Mouse (Mus musculus): ENCODE results near the gene Plgrkt.
"Not testable (repeated sequence)": the region's sequence is repeated elsewhere in the genome, so short reads cannot be mapped to it uniquely, and the experiment has no call there.

Plgrkt gene

DNA sequence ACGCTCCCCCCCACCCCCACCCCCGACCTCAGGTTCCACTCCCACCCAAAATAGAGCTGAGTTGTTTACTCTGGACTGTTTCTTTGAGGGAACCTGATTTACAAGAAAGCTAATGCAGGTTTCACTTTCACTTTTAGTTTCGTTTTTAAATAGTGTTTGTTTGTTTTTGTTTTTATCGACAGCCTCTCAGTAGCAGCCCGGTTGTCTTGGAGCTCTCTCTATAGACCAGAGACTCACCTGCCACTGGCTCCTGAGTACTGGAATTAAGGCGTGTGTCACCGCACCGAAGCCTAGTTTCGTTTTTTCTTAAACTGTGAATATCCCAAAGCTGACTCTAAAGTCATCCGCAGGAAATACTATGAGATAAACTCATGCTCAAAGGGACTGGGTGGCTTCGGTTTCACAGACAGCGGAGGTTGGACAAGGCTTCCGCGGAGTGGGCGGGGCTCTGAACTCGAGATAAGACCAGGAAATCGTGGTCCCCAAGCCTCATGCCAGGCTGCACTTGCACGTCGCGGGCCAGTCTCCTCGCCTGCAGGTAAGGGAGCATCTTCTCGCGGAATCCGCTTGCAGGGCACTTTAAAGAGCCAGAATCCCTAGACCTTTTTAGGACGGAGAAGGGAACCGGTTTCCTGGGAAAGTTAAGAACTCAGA is at the start of gene Plgrkt, which contains the start of gene Cd274:
Gene Plgrkt, minus strand, starts transcription at position 422 of the 654 bp plus-strand sequence.
Gene Cd274, plus strand, starts transcription at position 487 of the 654 bp plus-strand sequence.
- DNase-seq (ENCODE audit: low spot score) = no peak

DNA sequence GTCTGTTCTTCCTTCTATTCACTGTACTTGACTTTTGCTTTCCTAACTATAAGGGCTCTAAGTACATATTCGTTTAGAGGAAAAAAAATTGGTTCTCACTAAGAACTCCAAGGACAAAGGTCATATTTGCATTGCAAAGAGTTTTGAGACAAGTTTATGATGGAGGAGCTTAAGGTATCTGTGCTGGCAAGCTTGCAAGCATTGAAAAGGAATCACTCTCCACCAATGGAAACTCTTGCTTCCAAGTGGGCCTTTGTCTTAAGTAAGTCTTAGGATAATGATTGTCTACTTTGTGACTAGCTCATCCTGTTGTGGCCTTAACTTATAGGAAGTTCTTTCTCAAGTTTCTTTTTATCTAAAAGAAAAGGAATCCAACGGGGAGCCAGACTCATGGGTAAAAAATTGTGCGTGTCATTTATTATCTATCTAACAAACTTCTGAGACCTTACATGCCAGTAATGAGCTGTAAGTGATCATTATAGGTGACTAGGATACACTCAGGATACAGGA is 49.3 kb upstream of the Plgrkt start:
- no peak for DNase-seq (ENCODE audit: low spot score)

DNA sequence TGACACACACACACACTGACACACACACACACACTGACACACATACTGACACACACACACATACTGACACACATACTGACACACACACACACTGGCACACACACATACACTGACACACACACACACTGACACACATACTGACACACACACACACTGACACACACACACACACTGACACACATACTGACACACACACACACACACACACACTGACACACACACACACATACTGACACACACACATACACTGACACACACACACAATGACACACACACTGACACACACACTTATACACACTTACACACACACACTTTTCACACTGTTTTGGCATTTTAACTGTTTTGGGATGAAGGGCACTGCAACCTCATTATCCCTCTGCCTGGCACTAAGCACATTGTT is 47.7 kb upstream of the Plgrkt start:
- not testable (repeated sequence) for DNase-seq (ENCODE audit: low spot score)

DNA sequence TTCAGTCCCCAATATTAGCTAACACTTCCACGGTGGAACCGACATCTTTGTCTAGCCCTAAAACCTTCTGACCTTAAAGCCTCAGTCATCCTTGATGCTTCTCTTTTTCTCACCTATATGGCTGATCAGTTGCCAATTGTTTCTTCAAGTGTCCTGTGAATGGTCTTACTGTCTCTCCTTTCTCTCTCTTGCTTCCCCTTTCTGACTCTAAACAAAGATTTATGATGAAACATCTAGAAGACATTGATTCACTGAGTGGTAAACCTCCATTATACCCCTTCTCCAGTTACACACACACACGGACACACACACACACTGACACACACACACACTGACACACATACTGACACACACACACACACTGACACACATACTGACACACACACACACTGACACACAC is 47.3 kb upstream of the Plgrkt start:
- DNase-seq (ENCODE audit: low spot score) = no peak

- DNase-seq (ENCODE audit: low spot score) = peak; percentile 59
These were observed 45.6 kb upstream of the Plgrkt start for GRCm38 (mm10) chr19:29412476-29413420.

DNA sequence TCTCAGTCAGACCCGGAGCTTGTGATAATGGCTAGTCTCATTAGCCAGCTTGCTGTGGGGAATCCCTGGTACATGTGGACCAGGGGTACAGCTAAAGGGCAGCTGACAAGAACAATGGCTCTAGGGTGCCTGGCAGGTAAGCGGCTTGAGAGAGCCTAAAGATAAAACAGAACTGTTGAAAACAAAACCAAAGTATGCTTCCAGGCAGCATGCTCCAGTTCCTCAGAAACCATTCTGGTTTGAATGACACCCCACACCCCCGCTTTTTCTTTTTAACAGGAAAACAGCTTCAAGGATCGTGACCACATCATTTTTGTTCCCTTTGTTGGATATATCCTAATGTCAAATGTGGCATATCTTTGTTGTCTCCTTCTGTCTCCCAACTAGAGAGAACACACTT is 43.4 kb upstream of the Plgrkt start, which contains the start of gene Pdcd1lg2:
Gene Pdcd1lg2, plus strand, starts transcription at position 301 of the 400 bp plus-strand sequence.
- no peak for DNase-seq (ENCODE audit: low spot score)

DNA sequence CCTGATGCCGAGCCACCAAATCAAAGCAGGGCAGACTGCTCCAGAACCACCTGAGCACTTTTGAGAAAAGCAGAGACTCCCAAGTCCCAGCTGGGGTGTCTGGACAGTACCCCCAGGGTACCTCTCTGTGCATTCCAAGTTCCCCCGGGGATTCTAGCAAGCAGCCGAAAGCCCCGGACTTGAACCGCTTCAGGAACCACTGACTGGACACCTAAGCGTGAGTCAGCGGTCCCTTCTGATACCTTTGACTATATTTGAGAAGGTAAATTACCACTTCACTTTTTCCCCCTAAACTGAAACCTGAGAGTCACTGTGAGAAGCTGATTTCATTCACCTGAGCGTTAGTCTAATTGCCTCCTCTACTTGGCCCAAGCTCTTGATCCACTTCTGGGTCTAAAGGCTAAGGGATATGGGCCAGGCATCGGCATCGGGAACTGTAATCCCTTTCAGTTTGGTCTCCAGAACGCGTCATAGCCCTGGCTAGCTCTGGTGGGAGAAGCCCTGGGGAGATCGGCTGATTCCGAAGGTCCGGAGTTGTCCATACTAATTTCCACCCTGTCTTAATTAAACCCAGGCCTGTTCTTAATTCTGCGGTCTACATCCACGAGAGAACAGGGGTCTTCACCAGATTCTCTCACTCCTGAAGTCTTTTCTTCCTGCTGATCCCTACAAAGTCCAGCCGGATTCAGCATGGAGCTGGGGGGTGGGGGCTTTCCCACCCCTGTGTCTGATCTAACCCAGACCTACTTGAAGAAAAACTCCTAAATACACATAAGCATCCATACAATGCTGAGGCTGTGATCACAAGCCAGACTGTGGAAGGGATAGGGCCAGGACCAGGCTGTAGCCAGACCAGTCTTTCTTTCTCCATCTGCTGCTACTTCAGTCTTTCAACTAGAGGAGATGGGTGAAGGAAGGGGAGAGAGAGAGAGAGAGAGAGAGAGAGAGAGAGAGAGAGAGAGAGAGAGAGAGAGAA is 39.1 kb upstream of the Plgrkt start:
- DNase-seq (ENCODE audit: low spot score) = no peak

DNA sequence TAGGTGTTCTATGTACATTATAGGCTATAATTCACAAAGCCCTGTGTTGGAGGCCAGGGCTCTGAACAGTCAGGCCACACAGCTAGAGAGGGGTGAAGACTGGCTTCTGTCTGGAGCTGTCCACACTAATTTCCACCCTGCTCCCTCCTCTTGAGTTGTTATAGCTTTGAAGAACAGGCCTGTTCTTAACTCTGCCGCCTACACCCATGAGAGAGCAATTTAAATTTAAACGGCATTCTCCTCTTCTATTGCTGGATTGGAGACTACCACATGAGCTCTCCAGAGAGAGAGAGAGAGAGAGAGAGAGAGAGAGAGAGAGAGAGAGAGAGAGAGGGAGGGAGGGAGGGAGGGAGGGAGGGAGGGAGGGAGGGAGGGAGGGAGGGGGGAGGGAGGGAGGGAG is 38.2 kb upstream of the Plgrkt start:
- no peak for DNase-seq (ENCODE audit: low spot score)

DNA sequence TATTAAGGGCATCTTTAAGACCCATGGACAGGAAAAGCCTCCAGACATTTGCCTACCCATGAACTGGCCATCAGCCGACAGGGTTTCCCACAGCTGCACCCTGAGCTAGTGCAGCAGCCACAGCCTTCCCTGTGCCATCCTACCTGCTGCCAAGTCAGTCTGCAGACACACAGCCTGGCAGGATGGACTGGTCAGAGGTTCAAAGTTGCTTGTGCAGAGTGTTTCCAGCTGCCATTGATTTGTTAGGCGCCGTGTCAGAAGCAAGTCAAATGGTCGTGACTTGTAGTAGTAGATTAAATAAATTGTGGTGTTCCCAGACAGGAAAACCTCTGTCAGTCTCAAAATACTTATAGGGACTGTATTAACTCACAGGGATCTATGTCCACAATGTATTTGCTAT is 36.1 kb upstream of the Plgrkt start:
- no peak for DNase-seq (ENCODE audit: low spot score)

- DNase-seq (ENCODE audit: low spot score) = no peak
These were observed 35.4 kb upstream of the Plgrkt start for GRCm38 (mm10) chr19:29402621-29403020.

DNA sequence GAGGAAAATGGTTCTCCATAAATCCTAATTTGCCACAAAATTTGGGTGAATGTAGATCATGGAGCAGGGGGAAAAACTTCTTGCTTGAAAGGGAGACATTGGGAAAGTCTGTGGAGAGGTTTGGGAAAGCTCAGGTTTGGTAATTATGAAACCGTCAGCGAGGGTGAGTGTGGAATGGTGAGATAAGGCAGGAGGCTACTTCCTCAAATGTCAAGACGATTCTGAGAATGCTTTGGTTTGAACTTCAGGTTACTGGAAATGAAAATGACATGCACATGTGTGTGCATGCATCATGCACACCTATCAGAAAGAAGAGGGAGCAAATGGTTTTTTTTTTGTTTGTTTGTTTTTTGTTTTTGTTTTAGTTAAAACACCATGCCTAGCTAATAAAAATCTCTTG is 33.3 kb upstream of the Plgrkt start:
- no peak for DNase-seq (ENCODE audit: low spot score)

DNA sequence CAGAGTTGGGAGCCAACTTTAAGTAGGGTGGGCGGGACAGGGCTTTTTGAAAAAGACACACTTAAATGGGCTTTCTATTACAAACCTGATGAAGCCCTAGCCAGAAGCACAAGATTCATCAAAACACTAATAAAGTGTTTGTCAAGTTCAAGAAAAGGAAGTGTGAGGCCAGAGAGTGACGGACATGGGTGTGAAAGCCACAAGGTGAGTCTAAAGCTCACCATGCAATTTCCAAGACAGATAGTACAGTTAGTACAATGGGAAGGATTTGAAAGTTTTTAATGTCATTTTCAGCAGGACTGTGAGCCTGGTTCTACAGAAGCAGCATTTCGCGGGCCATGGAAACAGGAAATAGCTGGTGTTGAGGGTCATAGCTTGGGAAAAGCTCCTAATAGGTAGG is 32.6 kb upstream of the Plgrkt start:
- DNase-seq (ENCODE audit: low spot score) = no peak

DNA sequence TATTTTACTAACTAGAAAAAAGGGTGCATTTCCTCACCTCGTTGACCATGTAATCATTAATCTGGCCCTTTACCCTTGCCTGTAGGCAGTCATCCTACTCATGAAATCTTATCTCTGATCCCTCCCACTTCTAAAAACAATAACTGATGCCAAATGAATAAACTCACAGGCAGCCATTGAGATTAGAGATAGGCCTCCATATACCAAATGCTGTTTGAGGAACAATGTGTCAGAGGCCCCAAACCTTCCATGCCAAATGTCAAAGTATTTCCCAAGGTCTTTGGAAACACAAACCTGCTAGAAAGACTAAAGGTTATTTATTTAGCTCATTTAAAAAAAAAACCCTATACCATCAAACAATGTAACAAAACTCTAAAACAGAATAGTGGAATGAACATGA is 29.2 kb upstream of the Plgrkt start:
- no peak for DNase-seq (ENCODE audit: low spot score)

DNA sequence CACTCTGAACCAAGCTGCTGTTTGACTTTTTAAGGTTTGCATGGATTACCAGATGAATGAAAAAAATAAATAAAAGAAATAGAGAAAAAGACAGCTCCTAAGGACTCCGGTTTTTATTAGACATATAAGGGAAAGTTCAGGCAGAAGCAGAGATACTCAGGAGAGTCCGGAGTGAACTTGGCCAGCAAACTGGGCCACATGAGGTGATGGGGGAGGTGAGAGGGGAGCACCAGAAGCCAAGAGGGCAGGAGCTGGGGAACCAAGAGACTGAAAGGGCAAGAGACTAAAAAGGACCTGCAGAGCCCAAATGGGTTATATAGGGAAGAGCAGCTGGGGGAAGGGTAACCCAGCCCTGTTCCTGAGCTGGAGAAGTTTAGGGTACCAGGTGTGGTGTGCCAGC is 27.5 kb upstream of the Plgrkt start:
- DNase-seq (ENCODE audit: low spot score) = no peak

- no peak for DNase-seq (ENCODE audit: low spot score)
These were observed 26.1 kb upstream of the Plgrkt start for GRCm38 (mm10) chr19:29393333-29393732.

DNA sequence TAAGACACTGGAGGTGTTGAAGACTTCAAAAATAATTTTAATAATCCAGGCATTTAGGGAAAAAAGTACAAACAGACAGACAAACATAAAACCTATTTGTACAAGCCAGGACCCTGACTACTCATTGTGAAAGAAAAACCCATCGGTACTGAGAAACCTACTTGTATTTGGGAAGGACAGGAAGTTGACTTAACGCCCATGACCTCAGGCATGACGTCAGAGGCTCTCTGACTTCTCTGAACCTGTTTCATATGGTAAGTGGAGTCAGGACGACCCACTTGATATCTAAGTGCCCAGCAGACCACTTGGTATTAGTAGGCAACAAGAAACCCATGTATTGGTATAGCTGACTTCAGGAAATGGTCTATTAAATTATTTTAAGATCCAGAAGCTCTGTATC is 24.1 kb upstream of the Plgrkt start:
- DNase-seq (ENCODE audit: low spot score) = no peak

- DNase-seq (ENCODE audit: low spot score) = no peak
These were observed 23.3 kb upstream of the Plgrkt start for GRCm38 (mm10) chr19:29390483-29390882.

DNA sequence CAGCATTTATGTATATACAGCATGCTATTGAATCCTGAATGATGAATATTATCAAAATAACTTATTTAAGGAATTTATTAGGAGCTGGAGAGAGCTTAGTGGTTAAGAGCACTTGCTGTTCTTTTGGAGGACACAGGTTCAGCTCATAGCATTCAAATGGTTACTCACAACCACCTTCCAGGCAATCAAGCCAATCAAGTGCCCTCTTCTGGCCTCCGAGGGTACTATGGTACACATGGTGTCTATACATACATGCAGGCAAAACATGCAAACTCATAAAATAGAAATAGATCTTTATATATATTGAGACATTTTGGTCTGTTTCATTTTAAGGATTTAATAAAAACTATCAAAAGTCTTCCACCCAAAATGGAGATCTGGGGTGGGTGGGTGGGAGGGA is 21.6 kb upstream of the Plgrkt start:
- DNase-seq (ENCODE audit: low spot score) = no peak

DNA sequence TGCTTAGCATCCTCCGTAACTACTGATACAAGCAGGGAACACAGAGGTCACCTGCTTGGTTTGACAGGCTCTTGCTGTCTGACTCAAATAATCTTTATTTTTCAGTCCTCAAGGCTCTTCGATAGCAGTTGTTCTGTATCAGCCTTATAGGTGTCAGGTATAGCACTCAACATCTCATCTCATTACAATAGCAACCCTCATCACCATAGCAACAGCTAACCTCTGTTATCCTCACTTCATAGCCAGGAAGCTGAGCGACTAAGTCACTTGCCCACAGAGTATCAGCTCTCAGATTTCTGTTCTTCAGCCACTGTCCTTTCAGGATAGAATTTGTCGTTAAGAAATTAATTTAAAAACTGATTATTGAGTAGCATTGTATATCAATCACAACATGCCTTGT is 18.6 kb upstream of the Plgrkt start:
- DNase-seq (ENCODE audit: low spot score) = no peak

- no peak for DNase-seq (ENCODE audit: low spot score)
These were observed 17.8 kb upstream of the Plgrkt start for GRCm38 (mm10) chr19:29384994-29385393.

DNA sequence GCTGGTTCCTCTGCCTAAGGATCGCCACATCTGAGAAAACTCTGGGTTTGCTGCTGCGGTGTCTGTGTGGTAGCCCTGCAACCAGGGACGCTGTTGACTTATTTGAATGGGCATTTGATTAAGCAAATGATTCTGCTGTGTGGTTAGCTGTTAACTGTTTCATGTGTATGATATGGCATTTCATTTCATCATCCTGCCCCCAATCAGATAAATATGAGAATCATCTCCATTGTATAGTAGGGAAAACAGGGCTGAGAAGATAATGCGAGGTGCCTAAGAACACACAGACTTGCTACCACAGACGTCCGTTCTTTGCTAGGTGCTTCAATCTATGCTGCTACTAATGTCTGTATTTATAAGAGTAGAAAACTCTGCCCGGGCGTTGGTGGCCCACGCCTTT is 17.2 kb upstream of the Plgrkt start:
- DNase-seq (ENCODE audit: low spot score) = no peak

DNA sequence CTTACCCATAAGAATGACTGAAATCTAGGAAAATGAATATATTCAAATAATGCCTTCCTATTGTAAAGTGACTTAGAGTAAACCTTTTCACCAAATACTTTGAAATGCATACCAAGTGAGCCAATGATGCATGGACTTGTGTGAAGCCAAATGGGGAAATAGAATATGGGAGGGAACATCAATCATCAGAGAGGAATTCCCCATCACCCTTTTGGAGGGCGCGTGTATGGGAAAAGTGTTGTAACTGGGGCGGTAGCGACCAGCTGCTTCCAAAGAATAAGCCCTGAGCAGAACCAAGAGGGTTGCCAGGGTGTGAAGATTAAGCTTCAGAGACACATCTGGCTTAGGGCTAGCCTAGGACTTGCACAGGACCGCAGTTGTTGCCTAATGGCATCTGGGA is 16.2 kb upstream of the Plgrkt start:
- no peak for DNase-seq (ENCODE audit: low spot score)
